Mouse (Mus musculus): ENCODE data around the gene Xylb. TPM values are rescaled to one million over a fixed set of nuclear protein-coding genes. Genes with fewer than 3 reads are reported as not detected.

Xylb gene
- polyA plus RNA-seq, 1 experiment from 2014 or later = 6.2 TPM

DNA sequence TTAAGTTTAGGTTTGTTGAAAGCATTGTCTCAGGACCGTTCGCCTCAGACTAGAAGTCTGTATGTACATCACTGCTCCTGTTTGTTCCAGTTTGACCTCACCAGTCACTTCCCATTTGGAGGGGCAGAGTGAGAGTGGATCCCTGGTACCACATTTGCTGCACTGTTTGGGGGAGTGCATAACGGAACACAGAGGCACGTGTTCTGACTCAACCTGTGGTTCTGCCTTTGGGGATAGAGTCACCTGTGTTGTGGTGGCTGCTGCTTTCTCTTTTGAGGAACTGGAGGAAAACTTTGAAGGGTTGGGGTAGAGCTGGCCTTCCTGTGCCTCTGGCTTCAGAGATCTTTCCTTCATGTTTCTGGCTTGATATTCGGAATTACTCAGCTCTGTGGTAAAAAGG lies 46.9 kb downstream of the Xylb start:
- H3K27ac ChIP-seq = no peak overlapping the region
- peak overlapping the region; percentile 87 for H3K4me2 ChIP-seq
- no peaks in the 10 kb centered on the region for H3K9me3 ChIP-seq (replicated peaks)
- H3K27me3 ChIP-seq = no peaks in the 10 kb centered on the region
- H3K4me3 ChIP-seq = peak overlapping the region; percentile 98
- H3K4me1 ChIP-seq = peaks cover 47% of the 10 kb centered on the region
- H3K36me3 ChIP-seq (ENCODE audit: poor library complexity, severe bottlenecking) = peaks cover 28% of the 10 kb centered on the region
- no peak for ATAC-seq
- 69% methylated on average over 5 of the region's 5 CpGs for WGBS
- H3K9ac ChIP-seq = peak overlapping the region; percentile 100

DNA sequence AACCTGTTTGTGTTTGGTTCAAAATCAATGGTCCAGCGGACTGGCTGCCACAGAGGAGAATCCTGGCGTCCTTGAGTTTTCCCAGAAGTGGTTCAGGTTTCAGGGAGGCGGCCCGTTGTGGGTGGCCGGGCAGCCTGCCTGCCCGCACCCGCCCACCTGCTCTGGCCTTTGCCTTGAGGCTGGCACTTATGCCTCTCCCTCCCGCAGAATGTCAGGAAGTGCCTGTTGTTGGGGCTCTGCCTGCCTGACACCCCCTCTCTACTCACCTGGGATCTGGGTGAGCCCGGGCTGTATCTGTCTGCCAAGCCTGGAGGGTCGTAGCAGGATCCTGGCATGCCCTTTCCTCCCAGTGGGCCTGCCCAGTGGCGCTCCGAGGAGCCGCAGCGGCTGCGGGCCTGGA lies 50.7 kb downstream of the Xylb start:
- WGBS = 91% methylated on average over 15 of the region's 15 CpGs
- no peak overlapping the region for H3K4me2 ChIP-seq
- no peaks in the 10 kb centered on the region for H3K27me3 ChIP-seq
- H3K9me3 ChIP-seq (replicated peaks) = peaks cover 21% of the 10 kb centered on the region; the same call in 1 of the 2 replicates
- peaks cover 52% of the 10 kb centered on the region for H3K36me3 ChIP-seq (ENCODE audit: poor library complexity, severe bottlenecking)
- H3K4me1 ChIP-seq = peaks cover 38% of the 10 kb centered on the region
- ATAC-seq = no peak
- H3K27ac ChIP-seq = no peak overlapping the region
- H3K9ac ChIP-seq = no peak overlapping the region
- H3K4me3 ChIP-seq = no peak overlapping the region

DNA sequence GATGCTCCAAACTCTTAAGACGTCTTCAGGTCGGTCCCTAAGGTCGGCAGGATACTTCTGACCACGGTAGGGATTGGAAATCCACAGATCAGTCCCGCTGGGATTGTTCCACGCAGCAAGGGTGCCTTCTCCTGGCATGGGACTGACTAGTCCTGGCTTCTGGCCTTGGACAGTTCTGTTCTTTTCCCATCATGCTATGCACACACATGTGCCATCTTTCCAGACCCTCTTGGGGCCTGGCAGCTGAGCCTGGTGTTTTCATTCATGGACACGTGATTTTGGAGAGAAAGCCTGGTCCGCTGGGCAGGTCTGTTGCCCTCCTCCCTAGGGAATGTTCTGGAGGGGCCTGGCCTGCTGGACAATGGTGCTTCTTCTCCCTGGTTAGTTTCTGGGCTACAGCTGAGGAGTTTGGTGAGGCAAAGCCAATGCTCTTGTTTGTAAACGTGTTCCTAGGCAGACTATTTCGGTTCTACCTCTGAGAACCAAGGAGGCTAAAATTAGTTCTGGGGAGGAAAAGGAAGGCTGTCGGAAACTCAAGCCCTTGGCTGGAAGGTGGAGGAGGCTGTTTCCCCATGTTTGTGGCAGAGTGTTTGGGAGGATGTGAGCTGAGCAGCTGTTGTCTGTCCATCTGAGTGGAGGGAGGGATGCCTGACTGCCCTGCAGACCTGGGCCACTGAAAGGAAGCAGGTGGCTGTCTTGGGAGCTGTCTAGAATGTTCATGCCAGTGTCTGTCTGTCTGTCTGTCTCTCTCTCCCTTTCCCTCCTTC lies 51.9 kb downstream of the Xylb start:
- no peak for ATAC-seq
- Histone ChIP-seq H3K4me2 (no peak overlapping the region), H3K27ac (no peak overlapping the region), H3K4me3 (no peak overlapping the region), H3K4me1 (peaks cover 31% of the 10 kb centered on the region), H3K36me3 (ENCODE audit: poor library complexity, severe bottlenecking) (peaks cover 57% of the 10 kb centered on the region), H3K9ac (no peak overlapping the region), H3K27me3 (no peaks in the 10 kb centered on the region), H3K9me3 (replicated peaks) (peaks cover 27% of the 10 kb centered on the region)
- 91% methylated on average over 11 of the region's 11 CpGs for WGBS

DNA sequence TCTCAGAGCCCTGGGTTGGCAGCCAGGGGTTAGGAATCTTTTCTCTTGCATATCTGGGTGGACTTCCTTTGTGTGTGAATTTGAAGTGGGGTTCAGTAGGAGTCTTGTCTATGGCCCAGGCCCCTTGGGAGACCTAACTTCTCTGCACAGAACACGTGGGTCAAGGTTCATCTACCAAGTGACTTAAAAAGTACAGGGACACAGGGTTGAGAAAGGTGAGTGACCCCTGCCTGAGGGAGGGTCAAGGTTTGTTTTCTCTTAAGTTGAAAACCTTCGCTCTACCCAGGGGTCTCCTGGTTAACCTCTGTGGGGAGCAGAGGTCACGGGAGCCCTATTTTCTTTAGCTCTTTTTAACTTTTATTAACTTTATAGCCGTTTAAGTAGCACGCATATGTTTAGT lies 52.7 kb downstream of the Xylb start:
- no peak overlapping the region for H3K27ac ChIP-seq
- H3K27me3 ChIP-seq = no peaks in the 10 kb centered on the region
- no peak overlapping the region for H3K4me2 ChIP-seq
- no peak overlapping the region for H3K9ac ChIP-seq
- ATAC-seq = no peak
- H3K4me3 ChIP-seq = no peak overlapping the region
- 95% methylated on average over 5 of the region's 5 CpGs for WGBS
- H3K4me1 ChIP-seq = peaks cover 24% of the 10 kb centered on the region; the same call in 1 of the 2 replicates
- H3K36me3 ChIP-seq (ENCODE audit: poor library complexity, severe bottlenecking) = peaks cover 57% of the 10 kb centered on the region
- H3K9me3 ChIP-seq (replicated peaks) = peaks cover 27% of the 10 kb centered on the region

DNA sequence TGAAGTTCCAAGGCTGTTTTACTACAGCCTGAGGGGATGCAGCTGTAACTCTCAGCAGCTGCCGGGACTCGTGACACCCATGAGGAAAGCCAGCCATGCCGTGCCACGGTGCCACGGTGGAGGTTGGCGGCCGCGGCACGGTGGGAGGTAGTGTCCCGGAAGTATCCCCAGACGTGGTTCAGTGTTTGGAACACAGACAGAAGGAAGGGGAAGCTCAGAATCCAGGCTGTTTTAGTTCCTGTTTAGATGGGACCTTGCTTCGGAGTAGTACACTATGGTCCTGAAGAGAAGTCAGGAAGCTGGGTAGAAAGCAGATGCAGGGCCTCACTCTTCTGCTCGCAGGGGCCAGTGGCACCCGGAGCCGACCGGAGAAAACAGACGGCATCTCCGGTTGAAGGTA lies 60.8 kb downstream of the Xylb start:
- Histone ChIP-seq H3K9ac (no peak overlapping the region), H3K27ac (0 out of 2 replicates have a peak overlapping the region, but pooled peaks have one; percentile 1), H3K4me1 (peaks cover 46% of the 10 kb centered on the region), H3K4me2 (no peak overlapping the region), H3K27me3 (no peaks in the 10 kb centered on the region), H3K9me3 (replicated peaks) (peaks cover 5% of the 10 kb centered on the region; the same call in 1 of the 2 replicates), H3K4me3 (no peak overlapping the region), H3K36me3 (ENCODE audit: poor library complexity, severe bottlenecking) (peaks cover 5% of the 10 kb centered on the region; the same call in 1 of the 2 replicates)
- ATAC-seq = no peak
- WGBS = 88% methylated on average over 18 of the region's 18 CpGs

DNA sequence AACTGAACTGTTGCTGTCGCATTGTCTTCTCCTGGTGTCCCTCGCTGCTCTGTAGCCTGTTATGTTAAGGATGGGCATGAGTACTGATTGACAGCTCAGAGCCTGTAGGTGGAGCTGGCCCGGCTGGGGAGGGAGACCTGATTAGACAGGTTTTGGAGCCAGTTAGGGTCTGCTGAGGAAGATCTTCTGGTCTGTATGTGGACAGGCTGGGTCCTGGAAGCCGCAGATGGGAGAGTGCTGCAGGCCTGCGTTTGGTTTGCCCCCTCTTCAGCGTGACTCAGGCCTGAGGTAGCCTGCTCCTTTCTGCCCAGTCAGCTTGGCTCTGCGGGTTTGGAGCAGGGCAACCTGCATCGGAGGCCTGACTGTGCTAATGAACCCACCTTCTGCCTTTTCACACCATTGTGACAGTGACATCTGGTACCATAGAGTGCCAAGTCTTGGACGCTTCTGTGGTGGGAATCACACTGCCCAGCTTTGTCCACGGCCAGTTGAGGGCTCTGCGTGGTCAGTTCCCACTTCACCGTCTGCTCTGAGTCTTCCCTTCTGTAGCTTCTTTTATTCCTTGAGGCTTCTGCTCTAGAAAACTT lies 62.8 kb downstream of the Xylb start:
- H3K27me3 ChIP-seq = no peaks in the 10 kb centered on the region
- 0 out of 2 replicates have a peak, but pooled peaks cover 3% of the 10 kb centered on the region for H3K36me3 ChIP-seq (ENCODE audit: poor library complexity, severe bottlenecking)
- H3K4me3 ChIP-seq = no peak overlapping the region
- peaks cover 55% of the 10 kb centered on the region for H3K4me1 ChIP-seq
- no peak for ATAC-seq
- WGBS = 79% methylated on average over 12 of the region's 12 CpGs
- no peak overlapping the region for H3K27ac ChIP-seq
- H3K9me3 ChIP-seq (replicated peaks) = no peaks in the 10 kb centered on the region
- H3K4me2 ChIP-seq = no peak overlapping the region
- no peak overlapping the region for H3K9ac ChIP-seq

DNA sequence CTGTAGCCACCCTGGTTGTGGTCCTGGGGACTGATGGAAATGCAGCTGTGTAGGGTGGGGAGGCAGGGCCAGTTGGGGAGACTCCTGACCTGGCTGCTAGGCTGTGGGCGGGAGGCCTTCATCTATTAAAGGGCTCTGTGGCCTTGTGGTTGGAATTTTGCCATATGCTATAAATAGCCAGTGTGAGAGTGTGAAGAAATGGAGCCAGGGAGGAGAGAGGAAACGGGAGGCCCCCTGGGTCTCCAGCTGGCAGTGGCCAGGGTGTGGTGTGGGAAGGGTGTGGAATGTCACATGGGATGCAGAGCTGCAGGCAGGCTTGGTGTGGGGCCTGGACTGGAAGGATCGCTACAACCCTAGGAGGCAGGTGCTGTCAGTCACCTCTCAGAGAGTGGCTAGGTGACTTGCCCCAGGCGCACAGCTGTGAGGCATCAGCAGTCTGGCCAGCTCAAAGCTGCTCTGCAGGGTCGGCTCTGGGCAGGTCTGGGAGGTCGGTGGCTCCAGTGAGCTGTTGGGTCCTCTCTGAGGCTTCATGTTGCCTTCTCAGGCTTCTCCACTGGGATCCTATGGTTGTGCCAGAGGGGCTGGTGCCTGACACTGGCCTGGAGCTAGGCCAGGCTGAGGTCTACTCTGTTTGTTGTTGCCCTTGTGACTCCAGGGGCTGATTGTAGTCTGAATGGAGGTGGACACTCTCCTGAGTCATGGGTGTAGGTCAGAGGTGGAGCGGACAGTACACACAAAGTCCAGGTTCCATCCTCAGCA lies 68.2 kb downstream of the Xylb start:
- ATAC-seq = peak; percentile 56
- Histone ChIP-seq H3K36me3 (ENCODE audit: poor library complexity, severe bottlenecking) (peaks cover 36% of the 10 kb centered on the region), H3K4me2 (no peak overlapping the region), H3K4me3 (no peak overlapping the region), H3K4me1 (peaks cover 39% of the 10 kb centered on the region), H3K27ac (peak overlapping the region; percentile 19), H3K27me3 (no peaks in the 10 kb centered on the region), H3K9me3 (replicated peaks) (no peaks in the 10 kb centered on the region), H3K9ac (0 out of 2 replicates have a peak overlapping the region, but pooled peaks have one; percentile 30)
- 69% methylated on average over 7 of the region's 7 CpGs for whole genome bisulfite sequencing

DNA sequence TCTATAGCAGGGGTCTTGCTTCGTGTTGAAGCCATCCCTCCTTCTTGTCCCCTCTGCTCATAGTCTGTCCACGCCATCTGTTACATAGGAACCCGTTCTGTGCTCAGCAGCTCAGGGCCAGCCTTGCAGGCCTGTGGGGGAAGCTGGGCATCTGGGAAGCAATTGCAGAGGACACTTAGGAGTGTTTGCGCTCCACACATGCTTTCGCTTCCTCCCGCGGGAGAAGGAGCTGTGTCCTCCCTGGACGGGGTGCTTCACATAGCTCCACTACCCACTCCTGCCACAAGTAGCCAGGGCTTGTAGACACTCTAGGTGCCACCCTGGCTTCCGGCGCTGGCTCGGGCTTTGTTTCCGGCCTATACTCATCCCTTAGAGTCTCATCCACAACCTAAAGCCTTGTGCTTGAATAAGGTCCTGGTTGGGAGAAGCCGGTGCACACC lies 68.8 kb downstream of the Xylb start:
- WGBS = 91% methylated on average over 13 of the region's 13 CpGs
- H3K27me3 ChIP-seq = no peaks in the 10 kb centered on the region
- H3K27ac ChIP-seq = no peak overlapping the region
- ATAC-seq = no peak
- no peak overlapping the region for H3K4me3 ChIP-seq
- peaks cover 40% of the 10 kb centered on the region for H3K36me3 ChIP-seq (ENCODE audit: poor library complexity, severe bottlenecking)
- no peaks in the 10 kb centered on the region for H3K9me3 ChIP-seq (replicated peaks)
- H3K9ac ChIP-seq = no peak overlapping the region
- peaks cover 34% of the 10 kb centered on the region for H3K4me1 ChIP-seq
- H3K4me2 ChIP-seq = no peak overlapping the region

DNA sequence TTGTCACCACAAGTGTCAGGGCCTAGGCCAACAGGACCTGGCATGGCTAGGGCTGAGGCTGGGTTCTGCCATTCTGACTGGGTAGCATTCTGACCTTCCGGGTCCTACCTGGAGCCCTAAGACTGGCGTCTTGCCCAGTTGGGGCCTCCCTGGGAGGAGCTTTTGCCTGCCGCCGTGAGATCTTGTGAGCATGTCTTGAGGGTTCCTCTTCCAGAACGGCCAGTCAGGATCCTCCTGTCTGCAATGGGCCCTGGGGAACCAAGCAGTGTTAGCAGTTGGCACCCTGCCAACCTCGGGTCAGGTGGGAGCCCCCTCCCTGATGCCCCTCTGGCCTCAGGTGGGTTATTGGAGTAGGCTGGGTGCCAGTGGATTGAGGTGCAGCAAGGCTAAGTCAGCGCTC lies 69.3 kb downstream of the Xylb start:
- no peaks in the 10 kb centered on the region for H3K9me3 ChIP-seq (replicated peaks)
- no peak overlapping the region for H3K27ac ChIP-seq
- ATAC-seq = no peak
- no peak overlapping the region for H3K4me2 ChIP-seq
- H3K36me3 ChIP-seq (ENCODE audit: poor library complexity, severe bottlenecking) = peaks cover 45% of the 10 kb centered on the region
- no peak overlapping the region for H3K4me3 ChIP-seq
- H3K4me1 ChIP-seq = peaks cover 34% of the 10 kb centered on the region
- WGBS = 82% methylated on average over 7 of the region's 7 CpGs
- H3K27me3 ChIP-seq = no peaks in the 10 kb centered on the region
- no peak overlapping the region for H3K9ac ChIP-seq

DNA sequence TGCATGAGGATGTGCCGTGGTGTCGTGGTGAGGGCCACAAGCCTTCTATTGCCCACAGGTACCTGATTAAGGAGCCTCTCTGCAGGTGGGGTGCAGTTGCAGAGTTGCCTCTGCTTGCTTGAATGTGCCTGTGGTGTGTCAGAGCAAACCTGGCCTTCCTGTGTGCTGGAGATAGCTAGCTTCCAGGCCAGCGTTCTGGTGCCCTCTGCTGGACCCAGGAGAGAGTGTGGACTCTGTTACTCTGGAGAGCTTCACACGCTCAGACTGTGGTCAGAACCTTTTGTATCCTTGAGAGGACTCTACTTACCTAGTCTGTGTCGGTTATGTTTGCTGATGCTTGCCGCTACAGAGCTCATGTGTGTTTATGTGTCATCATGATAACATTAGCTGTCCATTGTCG lies 73.1 kb downstream of the Xylb start:
- no peak overlapping the region for H3K4me2 ChIP-seq
- H3K9ac ChIP-seq = no peak overlapping the region
- no peak overlapping the region for H3K27ac ChIP-seq
- H3K9me3 ChIP-seq (replicated peaks) = no peaks in the 10 kb centered on the region
- no peak overlapping the region for H3K4me3 ChIP-seq
- H3K27me3 ChIP-seq = no peaks in the 10 kb centered on the region
- ATAC-seq = peak; percentile 71
- peaks cover 78% of the 10 kb centered on the region for H3K36me3 ChIP-seq (ENCODE audit: poor library complexity, severe bottlenecking)
- WGBS = 54% methylated on average over 6 of the region's 7 CpGs
- peaks cover 13% of the 10 kb centered on the region for H3K4me1 ChIP-seq

DNA sequence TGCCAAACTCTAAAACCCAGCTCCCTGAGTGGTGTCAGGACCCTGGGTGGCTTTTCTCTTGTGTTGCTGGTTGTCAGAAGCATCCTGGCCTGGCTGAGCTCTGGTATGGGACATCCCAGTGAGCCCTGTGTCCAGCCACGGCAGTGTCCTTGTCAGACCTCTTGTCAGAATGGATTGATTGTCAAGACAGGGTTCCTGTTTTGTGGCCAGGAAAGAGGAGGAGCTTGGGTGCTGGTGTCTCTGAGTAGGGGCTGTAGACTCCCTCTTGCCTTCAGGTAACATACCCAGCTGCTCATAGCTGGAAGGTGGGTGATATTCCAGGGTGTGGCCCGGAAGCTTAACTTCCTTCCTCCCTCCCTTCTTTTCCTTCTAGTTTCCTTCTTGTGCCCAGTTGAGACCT lies 78.7 kb downstream of the Xylb start:
- 90% methylated on average over 2 of the region's 2 CpGs for WGBS
- peaks cover 94% of the 10 kb centered on the region for H3K36me3 ChIP-seq (ENCODE audit: poor library complexity, severe bottlenecking)
- no peak overlapping the region for H3K9ac ChIP-seq
- no peak overlapping the region for H3K4me3 ChIP-seq
- no peaks in the 10 kb centered on the region for H3K27me3 ChIP-seq
- H3K27ac ChIP-seq = no peak overlapping the region
- no peaks in the 10 kb centered on the region for H3K4me1 ChIP-seq
- no peak overlapping the region for H3K4me2 ChIP-seq
- no peaks in the 10 kb centered on the region for H3K9me3 ChIP-seq (replicated peaks)
- ATAC-seq = no peak

DNA sequence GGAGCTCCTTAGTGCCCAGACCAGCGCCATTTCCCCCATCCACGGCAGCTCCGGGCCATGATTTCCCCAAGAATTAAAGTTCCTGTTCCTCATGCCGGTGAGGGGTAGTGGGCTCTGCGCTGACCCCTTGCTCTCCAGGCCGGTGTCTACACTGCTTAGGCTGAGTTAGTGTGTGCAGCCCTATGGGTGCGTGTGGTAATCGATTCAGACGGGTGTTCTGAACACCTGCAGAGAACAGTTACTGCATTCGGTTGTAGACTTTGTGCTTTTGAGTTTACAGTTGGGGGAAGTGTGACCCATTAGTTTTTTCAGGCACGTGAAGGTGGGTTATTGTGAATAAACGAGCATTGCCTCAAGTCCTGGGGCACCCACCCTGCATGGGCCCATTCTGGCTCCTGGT lies 80.9 kb downstream of the Xylb start:
- no peak overlapping the region for H3K27ac ChIP-seq
- 89% methylated on average over 12 of the region's 12 CpGs for WGBS
- H3K4me1 ChIP-seq = no peaks in the 10 kb centered on the region
- no peak overlapping the region for H3K4me3 ChIP-seq
- H3K9ac ChIP-seq = no peak overlapping the region
- H3K36me3 ChIP-seq (ENCODE audit: poor library complexity, severe bottlenecking) = peaks cover 76% of the 10 kb centered on the region
- H3K27me3 ChIP-seq = no peaks in the 10 kb centered on the region
- H3K4me2 ChIP-seq = no peak overlapping the region
- ATAC-seq = no peak
- no peaks in the 10 kb centered on the region for H3K9me3 ChIP-seq (replicated peaks)
